Mouse (Mus musculus) layer of hippocampus, postnatal 14 days (tissue): ENCODE results near the gene Duox2. TPM values are rescaled to one million over a fixed set of nuclear protein-coding genes. Genes with fewer than 3 reads are reported as not detected.

Experiments
- DNase-seq, 2 experiments: peaks; one replicate each; pipeline ENCODE4 v3.0.0; 2021 to 2022; ENCODE audit warnings: low spot score in 2 of 2, mixed read lengths in 1 of 2
- total RNA-seq, 2 experiments: library from RNA; stranded (reverse); gene quantifications; 2 replicates each; pipeline ENCODE4 v1.2.3; 2021

Gene Duox2
- total RNA-seq, 2 experiments from 2014 or later: 0.09 TPM; not detected in 1

DNA sequence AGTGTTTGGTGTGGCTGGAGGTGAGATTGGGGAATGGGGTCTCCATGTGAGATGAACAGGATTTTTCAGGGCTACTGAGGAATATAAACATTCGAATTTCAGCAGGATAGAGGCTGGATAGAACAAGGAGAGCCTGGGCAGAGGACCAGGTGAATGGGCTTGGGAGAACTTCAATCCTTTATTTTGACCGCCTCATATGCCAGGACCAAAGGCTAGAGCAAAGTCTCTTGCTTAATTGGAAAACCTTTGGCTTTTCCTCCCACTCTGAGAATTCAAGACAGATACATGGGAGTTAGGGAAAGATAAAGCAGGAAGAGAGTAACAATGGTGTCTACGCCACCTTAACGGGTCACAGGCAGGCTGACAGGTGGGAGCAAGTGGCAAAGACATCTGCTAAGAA, 57.0 kb downstream of the Duox2 start:
- no peak for DNase-seq

DNA sequence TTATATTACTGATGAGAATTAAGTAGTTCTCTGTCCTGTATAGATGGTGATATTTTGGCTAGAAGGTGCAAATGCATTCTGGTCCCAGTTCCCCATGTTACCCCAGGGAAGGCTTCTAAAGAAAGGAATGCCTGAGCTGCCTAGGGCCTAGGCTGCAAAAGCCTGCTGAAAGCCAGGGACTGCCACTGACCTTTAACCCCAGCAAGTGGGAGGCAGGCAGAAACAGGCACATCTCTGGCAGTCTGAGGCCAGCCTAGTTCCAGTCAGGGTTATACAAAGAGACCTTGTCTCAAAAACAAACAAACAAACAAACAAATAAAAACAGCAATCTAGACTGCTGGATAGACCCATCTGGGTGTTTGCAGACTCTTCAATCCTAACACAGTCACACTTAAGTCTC, 57.5 kb downstream of the Duox2 start:
- DNase-seq: no peak

DNA sequence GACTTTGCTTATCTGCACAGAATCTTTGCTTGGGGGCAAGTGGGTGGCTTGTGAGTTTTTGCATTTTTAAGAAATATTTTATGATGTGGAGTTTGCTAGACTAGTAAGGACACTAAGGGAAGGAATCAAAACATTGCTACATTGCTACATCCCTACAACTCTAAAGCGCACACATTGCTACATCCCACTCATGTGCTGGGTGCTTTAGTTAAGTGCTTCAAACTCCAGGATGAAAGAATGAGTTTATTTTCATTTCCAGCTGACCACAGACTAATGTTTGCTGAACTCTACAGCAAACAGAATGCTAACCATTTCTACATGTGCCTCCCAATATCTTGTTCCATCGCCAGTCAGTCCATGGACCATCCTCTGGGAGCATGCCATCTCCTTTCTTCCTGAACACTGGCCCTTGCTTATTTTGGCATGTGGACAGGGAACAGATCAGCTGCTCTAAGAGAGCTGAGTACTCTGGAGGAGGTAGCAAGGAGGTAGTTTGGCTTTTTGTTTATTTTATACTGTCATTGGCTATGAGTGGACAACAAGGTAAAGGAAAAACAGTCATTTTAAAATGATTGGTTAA, 60.3 kb downstream of the Duox2 start:
- DNase-seq: no peak

DNA sequence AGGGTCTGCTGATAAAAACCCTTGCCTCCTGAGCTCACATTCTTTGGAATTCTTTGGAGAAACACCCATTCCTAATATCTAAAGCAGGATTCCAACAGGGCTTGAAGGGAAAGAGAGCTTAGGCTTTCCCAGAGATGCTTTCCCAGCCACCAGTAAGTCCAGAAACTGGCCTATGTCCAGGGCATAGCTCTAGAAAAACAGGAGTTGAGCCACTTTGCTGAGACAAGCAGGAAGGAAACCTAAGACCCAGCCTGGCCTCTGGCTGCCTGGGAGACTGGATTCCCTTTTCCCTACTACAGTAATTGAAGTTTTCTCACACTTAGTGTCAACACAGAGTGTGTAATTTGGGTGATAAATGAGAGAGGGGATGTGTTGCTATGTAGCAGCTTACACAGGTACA, 61.9 kb downstream of the Duox2 start:
- no peak for DNase-seq

DNA sequence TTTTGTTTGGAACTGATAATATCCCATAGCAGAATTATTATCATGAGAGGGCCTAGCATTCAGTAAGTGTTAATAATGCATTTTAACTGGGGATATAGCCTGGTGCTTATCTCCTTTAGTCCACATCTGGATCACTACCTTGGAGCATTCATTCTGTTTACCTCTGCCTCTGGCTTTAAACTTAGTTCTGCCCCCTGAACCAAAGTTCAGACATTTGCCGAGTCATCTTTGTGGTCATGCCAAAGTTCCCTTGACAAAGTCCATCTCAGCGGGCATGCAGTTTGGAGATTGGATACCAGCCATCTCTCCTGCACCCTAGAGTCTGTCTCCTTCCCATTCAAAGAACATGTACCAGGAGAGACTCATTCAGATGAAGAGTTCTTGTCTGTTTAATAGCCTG, 62.8 kb downstream of the Duox2 start:
- no peak for DNase-seq

DNA sequence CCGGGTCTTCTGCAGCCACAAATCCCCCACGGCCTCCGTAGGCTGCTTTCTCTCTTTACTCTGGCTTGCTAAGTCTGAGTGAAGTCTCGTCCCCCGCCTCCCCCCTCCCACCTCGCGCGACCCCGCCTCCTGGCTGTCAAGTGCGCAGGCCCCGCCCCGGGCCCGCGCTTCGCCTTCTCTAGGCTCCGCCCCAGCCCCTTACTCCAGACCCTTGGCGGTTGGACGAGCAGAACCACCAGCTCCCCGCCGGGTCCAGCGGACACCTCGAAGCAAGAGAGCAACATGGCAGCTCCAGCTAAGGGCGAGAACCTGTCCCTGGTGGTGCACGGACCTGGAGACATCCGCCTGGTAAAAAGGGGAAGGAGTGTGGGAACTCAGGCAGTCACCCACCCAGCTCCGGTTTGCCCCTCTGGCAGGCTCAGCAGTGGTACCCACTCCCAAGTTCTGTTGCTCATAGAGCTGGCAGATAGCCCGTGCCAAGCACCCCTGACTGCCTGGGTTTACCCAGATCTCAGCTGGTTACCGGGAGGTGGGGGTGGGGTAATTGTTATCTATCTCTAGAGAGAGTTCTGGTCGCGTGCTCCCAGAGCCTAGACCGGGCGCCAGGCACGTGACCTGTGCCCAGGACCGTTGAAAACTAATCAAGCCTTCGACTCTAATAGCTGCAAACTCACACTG, 63.5 kb downstream of the Duox2 start, which contains the start of gene Sord:
Gene Sord, plus strand, starts transcription at position 139 of the 678 bp plus-strand sequence.
- DNase-seq: peak; percentile 74 to 76

DNA sequence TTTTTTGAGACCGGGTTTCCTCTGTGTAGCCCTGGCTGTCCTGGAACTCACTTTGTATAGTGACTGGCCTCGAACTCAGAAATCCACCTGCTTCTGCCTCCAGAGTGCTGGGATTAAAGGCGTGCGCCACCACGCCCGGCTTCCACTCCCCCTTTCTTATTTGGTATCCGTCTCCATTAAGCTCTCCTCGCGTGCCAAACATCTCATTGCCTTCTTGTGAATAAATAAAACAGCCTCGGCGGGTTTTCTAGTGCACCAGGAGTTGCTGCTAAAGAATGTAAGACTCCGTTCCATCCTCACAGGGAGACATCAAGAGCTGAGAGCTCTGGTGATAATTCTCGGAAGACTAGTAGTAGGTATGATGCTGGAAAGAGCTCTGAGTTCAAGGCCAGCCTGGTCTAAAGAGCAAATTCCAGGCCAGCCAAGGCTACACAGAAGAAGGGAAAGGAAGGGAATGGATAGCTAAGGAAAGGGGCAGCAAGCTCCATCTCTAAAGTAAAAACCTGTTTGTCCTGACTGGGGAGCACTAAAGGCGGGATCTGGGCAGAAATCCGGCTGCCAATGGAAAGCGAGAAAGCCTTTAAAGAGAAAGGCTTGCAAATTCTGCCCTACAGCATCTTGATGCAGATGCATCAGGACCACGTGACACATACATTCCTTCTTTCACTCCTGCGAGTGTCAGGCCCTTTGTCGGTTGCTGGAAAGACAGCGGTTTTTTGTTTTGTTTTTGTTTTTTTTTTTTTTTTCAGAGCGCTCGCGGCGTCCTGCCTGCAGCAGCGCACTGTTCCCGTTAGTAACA, 64.3 kb downstream of the Duox2 start:
- DNase-seq: peak; percentile 19 to 21

DNA sequence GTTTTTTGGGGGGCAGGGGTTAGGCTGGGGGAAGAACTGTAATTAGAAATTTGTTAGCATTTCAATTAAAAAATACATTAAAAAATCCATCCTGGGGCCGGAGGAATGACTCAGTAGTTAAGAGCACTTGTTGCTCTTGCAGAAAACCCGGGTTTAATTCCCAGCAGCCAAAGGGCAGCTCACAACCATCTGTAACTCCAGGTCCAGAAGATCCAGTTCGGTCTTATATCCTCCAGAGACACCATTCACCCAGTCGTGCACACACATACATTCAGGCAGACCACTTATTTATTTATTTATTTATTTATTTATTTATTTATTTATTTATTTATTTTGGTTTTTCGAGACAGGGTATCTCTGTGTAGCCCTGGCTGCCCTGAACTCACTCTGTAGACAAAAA, 64.9 kb downstream of the Duox2 start:
- DNase-seq: no peak

DNA sequence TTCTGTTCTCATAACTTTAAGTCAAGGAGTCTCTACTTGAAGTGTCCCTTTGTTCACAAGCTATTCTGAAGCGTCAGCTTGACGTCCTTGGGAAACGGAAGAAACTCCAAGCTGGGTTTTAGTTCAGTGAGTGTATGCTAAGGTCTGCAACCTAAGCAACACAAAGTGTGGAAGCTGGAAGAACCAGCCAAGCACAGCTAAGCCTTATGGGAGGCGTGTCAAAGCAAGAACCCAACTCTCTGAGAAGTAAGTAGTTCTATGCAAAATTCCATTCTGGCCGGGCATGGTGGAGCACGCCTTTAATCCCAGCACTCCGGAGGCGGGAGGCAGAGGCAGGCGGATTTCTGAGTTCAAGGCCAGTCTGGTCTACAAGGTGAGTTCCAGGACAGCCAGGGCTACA, 66.6 kb downstream of the Duox2 start:
- DNase-seq: no peak

DNA sequence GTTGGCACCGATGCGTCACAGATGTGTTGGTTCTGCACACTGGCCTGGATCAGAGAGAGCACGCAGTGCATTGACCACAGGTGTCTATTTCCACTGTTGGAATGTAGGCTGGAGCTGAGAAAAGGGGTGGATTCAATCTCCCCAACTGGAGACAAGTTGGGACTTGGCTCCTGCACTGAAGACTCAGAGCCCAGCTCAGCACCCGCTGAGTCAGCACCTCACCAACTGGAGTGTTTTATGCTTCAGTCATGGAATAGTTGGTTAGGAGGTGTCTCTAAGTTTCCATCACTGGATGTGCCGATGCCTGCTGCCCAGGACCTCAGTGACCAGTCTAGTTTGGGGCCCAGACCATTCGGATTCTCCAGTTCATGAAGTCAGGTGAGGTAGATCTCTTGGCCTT, 67.9 kb downstream of the Duox2 start:
- DNase-seq: no peak

Other genes with a start within 250 kb of the Duox2 start
- gene Spg11, start 180.1 kb downstream of the Duox2 start, total RNA-seq: 10 to 100 TPM; 17.3 to 19.7 TPM
- 10 to 100 TPM; 70.8 to 93.3 TPM for gene B2m, start 150.8 kb downstream of the Duox2 start, total RNA-seq
- not detected for gene Trim69, start 137.7 kb downstream of the Duox2 start, total RNA-seq
- under 1 TPM in 1 of 2 experiments, not detected in 1; 0.26 TPM for gene Patl2, start 112.3 kb downstream of the Duox2 start, total RNA-seq
- not detected for gene Terb2, start 112.2 kb downstream of the Duox2 start, total RNA-seq
- gene Sord, start 63.7 kb downstream of the Duox2 start, total RNA-seq: 10 to 100 TPM; 12.2 to 13.4 TPM
- not detected for gene Duoxa2, start 451 bp upstream of the Duox2 start, total RNA-seq
- gene Duoxa1, start 15.3 kb upstream of the Duox2 start, total RNA-seq: not detected
- not detected for gene Duox1, start 17.2 kb upstream of the Duox2 start, total RNA-seq
- gene Shf, start 70.7 kb upstream of the Duox2 start, total RNA-seq: 10 to 100 TPM; 57.5 to 65.2 TPM
- gene Slc28a2, start 128.0 kb upstream of the Duox2 start, total RNA-seq: not detected
- gene Gm14085, start 186.5 kb upstream of the Duox2 start, total RNA-seq: not detected